In genomic region chr7:123134876-123135275, GRCm38 (mm10) we compare ENCODE assay signal across 17 mouse cellular contexts. TPM values are rescaled to one million over a fixed set of nuclear protein-coding genes. Genes with fewer than 3 reads are reported as not detected.
DNase-seq lines count a peak whose midpoint lies in the region; ATAC-seq and TF ChIP-seq lines count a peak whose summit lies in the region.
"Had no signal": no experiment of that assay in that cellular context is flagged by ENCODE, and none has a peak within 500 bp of the region (broad histone marks: within the 10 kb centered on the region; RNA-seq: fewer than 3 reads in every experiment).

No protein-coding gene starts in this region.

- peak; percentile 6 for DNase-seq in embryo, embryonic 10.5 days (ENCODE audit: low spot score)
- no peak for DNase-seq in embryo, embryonic 10 days (ENCODE audit: low spot score)
- peak; percentile 86 for DNase-seq in kidney, postnatal 0 days (ENCODE audit: low spot score)
- DNase-seq in embryonic facial prominence, embryonic 14.5 days (ENCODE audit: low spot score) = peak; percentile 44
- peak; percentile 37 for DNase-seq in naive thymus-derived CD4-positive, alpha-beta T cell, adult 2 months (ENCODE audit: low read depth)
- no peak for DNase-seq in left cerebral cortex, adult 9 months (ENCODE audit: low spot score in 2 of 2)
- no peak for DNase-seq in adrenal gland, postnatal 10 days
- DNase-seq: cerebellum, adult 9-10 months; gastrocnemius, adult 2 months; lung, postnatal 14 days; midbrain, embryonic 14.5 days; right cerebral cortex, postnatal 14 days had no signal

- no peaks in the 10 kb centered on the region for H3K27me3 ChIP-seq in kidney, postnatal 0 days (ENCODE audit: insufficient read depth, low read length)
- no peaks in the 10 kb centered on the region for H3K27me3 ChIP-seq in kidney, embryonic 14.5 days (ENCODE audit: control insufficient read depth, insufficient read depth, low read length)
- no peaks in the 10 kb centered on the region for H3K27me3 ChIP-seq in embryonic facial prominence, embryonic 14.5 days (replicated peaks; ENCODE audit: control insufficient read depth, insufficient read depth, low read length)
- H3K27me3 ChIP-seq: heart, embryonic 13.5 days; neural tube, embryonic 13.5 days had no signal

- no peak overlapping the region for H3K4me2 ChIP-seq in kidney, postnatal 0 days (ENCODE audit: low read length)
- no peak overlapping the region for H3K4me2 ChIP-seq in kidney, embryonic 14.5 days (replicated peaks; ENCODE audit: low read depth, low read length)
- no peak overlapping the region for H3K4me2 ChIP-seq in embryonic facial prominence, embryonic 14.5 days (ENCODE audit: low read depth, low read length)
- H3K4me2 ChIP-seq: heart, embryonic 13.5 days; neural tube, embryonic 13.5 days had no signal

- ATAC-seq in kidney, postnatal 0 days (replicated peaks; ENCODE audit: low FRiP score, low read depth) = no peak
- ATAC-seq in kidney, embryonic 14.5 days (ENCODE audit: low FRiP score, low TSS enrichment) = no peak
- ATAC-seq in embryonic facial prominence, embryonic 14.5 days (ENCODE audit: low read depth) = peak; percentile 60; the same call in 1 of the 2 replicates
- ATAC-seq: hindbrain, embryonic 16.5 days had no signal

- peaks cover 35% of the 10 kb centered on the region for H3K4me1 ChIP-seq in kidney, postnatal 0 days (replicated peaks; ENCODE audit: insufficient read depth, low read length)
- peaks cover 30% of the 10 kb centered on the region for H3K4me1 ChIP-seq in kidney, embryonic 14.5 days (ENCODE audit: control insufficient read depth, insufficient read depth, low read length)
- peaks cover 35% of the 10 kb centered on the region for H3K4me1 ChIP-seq in embryonic facial prominence, embryonic 14.5 days (ENCODE audit: control insufficient read depth, insufficient read depth, low read length)

- H3K36me3 ChIP-seq in kidney, postnatal 0 days (ENCODE audit: insufficient read depth, low read length) = 0 out of 2 replicates have a peak, but pooled peaks cover 5% of the 10 kb centered on the region
- peaks cover 24% of the 10 kb centered on the region for H3K36me3 ChIP-seq in kidney, embryonic 14.5 days (ENCODE audit: control insufficient read depth, insufficient read depth, low read length)
- peaks cover 23% of the 10 kb centered on the region for H3K36me3 ChIP-seq in embryonic facial prominence, embryonic 14.5 days (ENCODE audit: control insufficient read depth, insufficient read depth, low read length)

- WGBS in kidney, postnatal 0 days = 16% methylated on average over 2 of the region's 2 CpGs
- WGBS in kidney, embryonic 14.5 days = 14% methylated on average over 2 of the region's 2 CpGs
- WGBS in embryonic facial prominence, embryonic 14.5 days = 16% methylated on average over 2 of the region's 2 CpGs

- H3K4me3 ChIP-seq in kidney, postnatal 0 days (replicated peaks; ENCODE audit: low read depth, low read length) = no peak overlapping the region
- no peak overlapping the region for H3K4me3 ChIP-seq in kidney, embryonic 14.5 days (ENCODE audit: low read length)
- H3K4me3 ChIP-seq in embryonic facial prominence, embryonic 14.5 days (ENCODE audit: low read depth, low read length) = no peak overlapping the region
- H3K4me3 ChIP-seq: erythroblast, embryonic 14.5 days; gastrocnemius, adult 2 months; heart, embryonic 13.5 days; neural tube, embryonic 13.5 days had no signal

- H3K27ac ChIP-seq in kidney, postnatal 0 days = no peak overlapping the region
- H3K27ac ChIP-seq in kidney, embryonic 14.5 days (ENCODE audit: low read depth, low read length) = no peak overlapping the region; the same call in 1 of the 2 replicates
- H3K27ac ChIP-seq in embryonic facial prominence, embryonic 14.5 days (replicated peaks; ENCODE audit: low read depth, low read length) = no peak overlapping the region
- H3K27ac ChIP-seq: gastrocnemius, adult 2 months; heart, embryonic 13.5 days; neural tube, embryonic 13.5 days had no signal

- no peak for TF ChIP-seq CTCF in kidney, postnatal 0 days (IDR thresholded peaks at IDR 0.05; ENCODE audit: low read depth)

- H3K9ac ChIP-seq in kidney, postnatal 0 days (ENCODE audit: low read depth, low read length) = no peak overlapping the region
- H3K9ac ChIP-seq in kidney, embryonic 14.5 days (ENCODE audit: low read depth, low read length) = no peak overlapping the region
- no peak overlapping the region for H3K9ac ChIP-seq in embryonic facial prominence, embryonic 14.5 days (ENCODE audit: low read depth, low read length)
- H3K9ac ChIP-seq: neural tube, embryonic 13.5 days had no signal

- H3K9me3 ChIP-seq in kidney, postnatal 0 days (replicated peaks; ENCODE audit: low read length) = no peaks in the 10 kb centered on the region
- no peaks in the 10 kb centered on the region for H3K9me3 ChIP-seq in kidney, embryonic 14.5 days (ENCODE audit: control insufficient read depth, low read length)
- H3K9me3 ChIP-seq in embryonic facial prominence, embryonic 14.5 days (ENCODE audit: control insufficient read depth, low read length) = no peaks in the 10 kb centered on the region
- H3K9me3 ChIP-seq: neural tube, embryonic 13.5 days had no signal

RNA-seq across cellular contexts. Expression of gene Tnrc6a, which starts 11.2 kb away (rescaled TPM):
- polyA plus RNA-seq in kidney, postnatal 0 days (2015; fragmentation: Nextera tagmentation; extraction: Ambion mirVana) = 51.3 and 58.0 TPM in 2 replicates
- 57.6 and 64.1 TPM in 2 replicates for polyA plus RNA-seq in kidney, embryonic 14.5 days (2014; fragmentation: Nextera tagmentation; extraction: Ambion mirVana)
- 35.6 and 38.2 TPM in 2 replicates for polyA plus RNA-seq in embryonic facial prominence, embryonic 14.5 days (2014; fragmentation: Nextera tagmentation; extraction: Ambion mirVana)
- 10 to 100 TPM; 32.9 to 57.8 TPM for total RNA-seq in adrenal gland, postnatal 10 days (2021)

Comparison
In these comparisons a context has a peak if more than half of its experiments do, and no peak if none do; other contexts are left out.
1. DNase-seq: peak in embryo, embryonic 10.5 days (single experiment), kidney, postnatal 0 days (single experiment), embryonic facial prominence, embryonic 14.5 days (single experiment) and naive thymus-derived CD4-positive, alpha-beta T cell, adult 2 months (single experiment); none in embryo, embryonic 10 days (single experiment), left cerebral cortex, adult 9 months (0 of 2) and adrenal gland, postnatal 10 days (single experiment).